Mouse (Mus musculus) left cerebral cortex, postnatal 4 days (tissue): ENCODE measurements around the gene Rfx8. TPM values are rescaled to one million over a fixed set of nuclear protein-coding genes. Genes with fewer than 3 reads are reported as not detected.
A peak's percentile ranks its signal among the peaks of the same experiment; 100 is the strongest.

Experiments
- DNase-seq: peaks from one replicate; pipeline ENCODE4 v3.0.0-alpha.2; 2022
- intact Hi-C: fragments of 180-260 bp; cut with DNase I; formaldehyde crosslinking; loops from one replicate; pipeline ENCODE4 v1.15.1; 2025
- total RNA-seq, 2 experiments: library from RNA; stranded (reverse); gene quantifications; 2 replicates each; pipeline ENCODE4 v1.2.3; 2021

Rfx8 gene
- under 1 TPM; 0.28 to 0.76 TPM for total RNA-seq

DNA sequence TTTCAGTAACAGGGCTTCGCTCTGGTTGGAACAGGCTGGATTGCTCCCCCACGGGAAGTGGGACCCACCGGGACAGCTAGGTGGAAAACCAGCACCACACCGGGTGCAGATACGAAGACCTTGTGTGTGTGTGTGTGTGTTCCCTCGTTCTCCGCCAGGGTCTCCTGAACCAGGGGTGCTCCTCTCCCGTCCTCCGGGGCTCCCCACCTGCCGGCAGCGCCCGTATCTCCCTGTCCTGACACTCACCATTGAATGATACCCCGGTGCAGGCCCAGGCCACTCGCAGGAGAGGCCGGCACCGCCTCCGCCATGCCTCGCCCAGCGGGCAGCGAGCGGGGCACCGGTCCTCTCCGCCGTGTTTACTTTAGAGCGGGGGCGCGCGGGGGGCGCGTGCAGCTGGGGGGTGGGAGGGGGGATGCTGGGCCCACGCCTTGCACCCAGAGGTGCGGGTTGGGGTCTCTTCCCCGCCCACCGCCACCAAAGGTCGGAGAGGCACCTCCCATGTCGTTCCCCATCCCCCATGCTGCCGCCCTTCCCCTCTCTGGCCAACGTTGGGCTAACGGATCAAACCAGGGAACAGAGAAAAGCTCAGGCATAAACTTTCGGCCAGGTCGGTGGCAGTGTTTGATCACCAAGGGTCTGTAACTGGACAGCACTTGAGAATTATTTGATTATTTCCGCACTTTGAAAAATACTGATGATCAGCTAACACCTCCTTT, at the start of gene Rfx8:
Rfx8 (minus strand) TSS at position 366 of the 719 bp plus-strand sequence.
- no peak for DNase-seq
- intact Hi-C loops, result no loop called here

GRCm38 (mm10) chr1:39770436-39770835, 49.6 kb upstream of the Rfx8 start:
- intact Hi-C loops, result no loop called here
- DNase-seq, result no peak

DNA sequence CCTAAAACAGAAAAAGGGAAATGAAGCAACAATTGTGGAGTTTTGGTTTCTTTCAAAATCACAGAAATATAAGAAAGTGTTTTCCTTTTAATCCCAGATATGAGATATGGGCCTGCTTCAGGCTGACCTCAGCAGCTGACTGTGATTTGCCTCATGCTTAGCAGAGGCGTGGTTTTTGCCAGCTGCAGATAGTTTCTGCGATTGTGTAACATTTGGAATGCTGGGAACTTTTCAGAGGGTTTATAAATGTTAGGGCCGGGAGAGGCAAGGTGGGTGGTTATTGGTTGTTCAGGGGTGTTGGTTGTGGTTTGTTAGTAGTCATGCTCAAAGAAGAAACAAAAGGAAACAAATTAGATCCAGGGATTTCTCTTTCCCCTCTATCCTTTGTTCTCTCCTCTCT, 47.2 kb upstream of the Rfx8 start:
- DNase-seq, result no peak
- intact Hi-C loops, result no loop called here

DNA sequence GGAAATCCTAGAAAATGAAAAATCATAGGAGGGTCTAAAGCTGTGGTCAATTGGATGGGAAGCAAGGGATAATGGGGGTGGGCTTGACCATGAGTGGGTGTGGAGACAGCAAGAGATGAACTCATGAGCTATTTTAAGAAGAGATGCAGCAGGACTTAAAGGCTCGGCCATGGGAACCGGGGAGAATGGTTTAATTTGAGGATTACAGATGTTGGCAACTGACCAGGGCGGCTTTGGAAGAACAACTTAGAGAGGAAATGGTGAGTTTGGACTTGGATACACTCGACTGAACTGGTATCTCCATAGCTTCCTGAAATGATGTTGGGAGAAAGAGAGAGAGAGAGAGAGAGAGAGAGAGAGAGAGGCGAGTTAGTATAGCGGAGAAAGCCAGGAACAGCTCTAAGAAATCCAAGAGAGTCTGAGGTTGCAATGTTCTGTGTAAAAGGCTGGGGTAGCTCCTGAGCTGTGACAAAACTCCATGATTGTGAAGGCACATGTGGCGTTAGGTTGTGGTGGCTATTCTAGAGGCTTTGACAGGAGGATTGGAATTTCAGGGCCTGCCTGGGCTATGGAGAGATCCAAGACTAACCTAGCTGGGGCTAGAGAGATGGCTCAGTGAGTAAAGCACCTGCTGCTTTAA, 45.2 kb upstream of the Rfx8 start:
- intact Hi-C loops, result no loop called here

GRCm38 (mm10) chr1:39762025-39762370, 41.2 kb upstream of the Rfx8 start:
- peak; percentile 57 for DNase-seq
- intact Hi-C loops, result loop anchor here (5.0 kb wide), 2 partner anchors 140 to 220 kb away; partner anchors contain the start of gene Map4k4

More for the DNA sequence above, 45.2 kb upstream of the Rfx8 start:
- peak; percentile 25 for DNase-seq

- intact Hi-C loops, result loop anchor here (5.0 kb wide), 2 partner anchors 141 to 221 kb away; partner anchors contain the start of gene Map4k4
- DNase-seq, result peak; percentile 70
These were observed 40.6 kb upstream of the Rfx8 start for GRCm38 (mm10) chr1:39761211-39762024.

DNA sequence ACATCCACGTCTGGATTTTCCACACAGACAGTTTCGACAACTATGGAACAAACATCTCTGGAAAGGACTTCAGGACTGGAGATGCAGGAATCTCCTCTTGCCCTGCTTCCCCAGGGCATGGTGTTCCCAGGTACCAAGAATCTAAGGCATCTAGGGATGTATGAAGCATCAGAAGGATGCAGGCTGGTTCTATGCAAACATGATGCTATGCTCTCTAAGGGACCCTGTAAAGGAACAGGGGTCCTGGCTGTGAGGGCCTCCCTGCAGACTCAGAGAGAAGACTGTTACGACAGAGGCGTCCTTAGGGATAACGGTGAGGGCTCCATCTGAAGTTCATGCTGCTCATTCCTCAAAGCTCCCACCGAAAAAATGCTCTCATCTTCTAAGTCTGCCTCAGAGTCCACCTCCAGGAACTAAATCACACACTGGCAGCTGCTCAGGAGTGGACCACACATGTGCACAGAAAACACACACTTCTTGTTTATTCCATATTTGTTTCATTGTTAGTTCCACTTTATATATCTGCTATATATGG, 39.5 kb upstream of the Rfx8 start:
- DNase-seq, result no peak

GRCm38 (mm10) chr1:39759231-39760175, 38.7 kb upstream of the Rfx8 start:
- intact Hi-C loops, result loop anchor here (5.0 kb wide), 2 partner anchors 143 to 223 kb away; partner anchors contain the start of gene Map4k4
- DNase-seq, result no peak

More for the DNA sequence above, 39.5 kb upstream of the Rfx8 start:
- intact Hi-C loops, result loop anchor here (5.0 kb wide), 2 partner anchors 142 to 222 kb away; partner anchors contain the start of gene Map4k4

- intact Hi-C loops, result no loop called here
- DNase-seq, result no peak
These were observed 37.4 kb upstream of the Rfx8 start for GRCm38 (mm10) chr1:39758244-39758643.

GRCm38 (mm10) chr1:39756952-39757351, 36.2 kb upstream of the Rfx8 start:
- intact Hi-C loops, result no loop called here
- no peak for DNase-seq

DNA sequence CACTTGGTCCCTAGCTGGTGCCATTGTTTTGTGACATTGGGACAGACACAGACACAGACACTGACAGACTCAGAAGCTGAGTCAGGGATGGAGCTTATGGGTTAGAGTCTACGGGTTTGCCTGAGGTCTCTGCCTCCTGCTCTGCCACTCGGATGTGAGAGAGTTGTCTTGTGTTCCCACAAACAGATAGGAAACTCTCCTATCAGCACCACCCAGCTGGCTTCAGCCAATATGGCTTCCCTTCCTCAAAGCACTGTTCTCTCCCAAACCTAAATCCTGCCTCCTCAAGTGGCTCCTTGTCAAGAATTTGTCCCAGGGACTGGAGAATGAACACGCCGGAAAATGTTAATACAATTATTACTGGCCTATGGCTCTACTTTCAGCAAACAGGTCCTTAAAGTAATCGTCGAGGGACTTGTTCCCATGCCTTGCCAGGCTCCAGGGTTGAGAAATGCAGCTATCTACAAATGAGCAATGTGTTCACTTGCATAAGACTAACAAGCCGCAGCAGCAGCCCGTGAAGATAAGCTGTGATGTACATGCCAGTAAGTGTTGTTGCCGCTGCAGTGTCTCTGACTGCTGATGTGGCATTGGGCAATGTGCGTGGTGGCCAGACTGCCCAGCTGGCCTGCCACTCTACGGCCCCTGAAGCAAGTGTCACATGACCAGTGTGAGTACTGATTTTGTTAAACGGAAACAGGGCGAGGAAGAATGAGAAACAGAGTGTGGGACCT, 33.6 kb upstream of the Rfx8 start:
- intact Hi-C loops, result no loop called here
- no peak for DNase-seq

- DNase-seq, result no peak
- intact Hi-C loops, result no loop called here
These were observed 30.7 kb upstream of the Rfx8 start for GRCm38 (mm10) chr1:39751537-39751936.

- intact Hi-C loops, result no loop called here
- no peak for DNase-seq
These were observed 28.9 kb upstream of the Rfx8 start for GRCm38 (mm10) chr1:39749664-39750063.

- no peak for DNase-seq
- intact Hi-C loops, result no loop called here
These were observed 28.4 kb upstream of the Rfx8 start for GRCm38 (mm10) chr1:39749214-39749613.

DNA sequence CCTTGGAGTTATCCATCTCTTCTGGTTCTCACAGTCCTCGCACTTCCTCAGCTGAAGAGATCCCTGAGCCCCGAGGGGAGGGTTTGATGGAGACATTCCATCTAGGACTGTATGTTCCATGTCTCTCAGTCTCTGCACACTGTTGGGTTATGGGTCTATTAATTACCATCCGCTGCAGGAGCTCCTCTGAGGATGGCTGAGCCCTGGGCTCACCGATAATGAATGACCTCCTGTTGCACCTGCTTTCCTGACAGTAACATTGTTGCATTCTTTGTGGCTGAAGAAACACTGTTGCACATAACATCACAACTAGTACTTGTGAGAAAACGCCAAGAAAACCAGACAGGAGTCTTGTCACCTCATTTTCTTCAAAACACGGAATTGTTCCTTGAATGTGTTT, 27.9 kb upstream of the Rfx8 start:
- intact Hi-C loops, result no loop called here
- no peak for DNase-seq

DNA sequence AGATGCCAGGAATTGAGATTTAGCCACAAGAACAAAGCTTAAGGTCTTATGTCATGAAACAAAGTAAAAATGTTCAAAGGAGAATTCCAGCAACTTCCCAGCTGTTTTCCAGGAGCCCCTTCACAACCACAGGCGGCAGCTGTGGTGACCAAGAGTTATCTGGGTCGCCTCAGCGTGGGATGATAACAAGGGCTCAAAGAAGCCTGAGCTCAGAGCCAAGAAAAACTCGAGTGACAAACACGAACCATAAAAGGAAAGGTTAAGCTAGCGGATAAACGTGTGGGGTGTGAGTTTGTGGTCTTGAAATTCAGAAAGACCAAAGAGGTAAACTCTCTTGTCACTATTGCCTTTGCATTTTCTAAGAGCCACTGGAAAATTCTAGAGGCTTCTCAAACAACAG, 25.7 kb upstream of the Rfx8 start:
- intact Hi-C loops, result no loop called here

DNA sequence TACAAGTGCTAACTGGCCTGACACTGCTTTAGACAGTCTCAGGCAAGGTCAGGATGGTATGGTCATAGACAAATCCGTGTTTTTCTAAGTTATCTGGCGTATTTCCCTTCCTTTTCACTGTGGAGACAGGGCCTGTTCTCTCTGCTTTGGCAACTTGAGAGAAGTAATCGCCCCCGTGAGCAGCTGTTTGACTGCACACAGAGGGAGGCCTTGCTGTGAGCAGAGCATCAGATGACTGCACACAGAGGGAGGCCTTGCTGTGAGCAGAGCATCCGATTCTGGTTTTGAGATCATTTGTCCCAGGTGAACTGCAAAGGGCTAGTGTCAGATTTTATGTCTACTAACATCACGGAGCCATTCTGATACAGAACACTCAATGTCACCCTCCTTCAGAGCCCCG, 20.2 kb upstream of the Rfx8 start:
- intact Hi-C loops, result no loop called here
- no peak for DNase-seq

More for the DNA sequence above, 25.7 kb upstream of the Rfx8 start:
- DNase-seq, result no peak

DNA sequence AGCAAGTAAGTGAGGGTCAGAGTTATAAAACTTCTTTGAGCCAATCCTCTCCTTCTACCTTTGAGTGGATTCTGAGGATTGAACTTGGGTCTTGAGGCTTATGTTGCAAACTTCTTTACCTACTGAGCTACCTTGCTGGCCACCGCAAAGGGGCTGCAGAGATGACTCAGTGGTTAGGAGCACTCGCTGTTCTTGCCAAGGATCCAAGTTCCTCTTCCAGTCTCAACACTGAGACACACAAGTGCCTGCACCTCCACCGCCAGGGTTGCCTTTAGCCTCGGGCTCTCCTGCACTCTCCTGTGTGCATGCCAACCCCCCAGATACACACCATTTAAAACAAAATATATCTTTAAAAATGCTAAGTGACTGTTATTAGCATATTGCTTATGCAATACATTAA, 19.2 kb upstream of the Rfx8 start:
- intact Hi-C loops, result no loop called here

GRCm38 (mm10) chr1:39735927-39736604, 15.3 kb upstream of the Rfx8 start:
- DNase-seq, result no peak
- intact Hi-C loops, result no loop called here

More for the DNA sequence above, 19.2 kb upstream of the Rfx8 start:
- DNase-seq, result no peak
